Mouse (Mus musculus): ENCODE results near the gene Xrcc5.

DNA sequence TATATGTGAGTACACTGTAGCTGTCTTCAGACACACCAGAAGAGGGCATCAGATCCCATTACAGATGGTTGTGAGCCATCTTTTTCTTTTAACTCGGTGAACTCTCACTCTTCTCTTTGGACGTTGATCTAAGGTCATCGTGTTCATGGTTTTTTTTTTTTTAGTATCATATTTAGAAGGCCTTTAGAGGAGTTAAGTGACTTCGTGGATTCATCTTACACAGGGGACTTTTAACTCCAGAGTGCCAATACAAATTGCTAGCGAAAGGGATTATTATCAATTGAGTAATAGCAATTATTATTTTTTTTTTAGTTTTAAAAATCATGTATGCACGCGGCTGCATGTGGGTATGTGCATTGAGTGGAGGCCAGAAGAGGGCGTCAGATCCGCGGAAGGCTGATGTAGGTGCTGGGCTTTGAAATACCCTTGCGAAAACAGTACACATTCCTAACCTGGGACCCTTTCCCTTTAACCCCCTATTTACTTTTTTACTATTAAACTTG lies 491 bp upstream of the Xrcc5 start:
- TF ChIP-seq POLR2A (IDR thresholded peaks at IDR 0.05; ENCODE audit: borderline replicate concordance, insufficient read depth, low read length) (no peak), CTCF (IDR thresholded peaks at IDR 0.05; ENCODE audit: borderline replicate concordance, insufficient read depth, low read depth, low read length) (peak; percentile 48; the same call in 1 of the 2 replicates)
